Mouse (Mus musculus): Measurements from ENCODE around the gene Rprd1b. TPM values are rescaled to one million over a fixed set of nuclear protein-coding genes. Genes with fewer than 3 reads are reported as not detected.

Rprd1b gene
- polyA plus RNA-seq, 1 experiment from 2014 or later: 36.6 TPM

Other genes with a start within 250 kb of the Rprd1b start
- 5.3 and 6.6 TPM in 2 replicates for gene Vstm2l, start 113.8 kb upstream of the Rprd1b start, polyA plus RNA-seq (2015; fragmentation: Nextera tagmentation; extraction: Ambion mirVana)
- 21.1 and 22.1 TPM in 2 replicates for gene Tti1, start 64 bp upstream of the Rprd1b start, polyA plus RNA-seq (2015; fragmentation: Nextera tagmentation; extraction: Ambion mirVana)
- 5.0 and 7.5 TPM in 2 replicates for gene Tgm2, start 117.9 kb downstream of the Rprd1b start, polyA plus RNA-seq (2015; fragmentation: Nextera tagmentation; extraction: Ambion mirVana)
- gene D630003M21Rik, start 200.7 kb downstream of the Rprd1b start, polyA plus RNA-seq (2015; fragmentation: Nextera tagmentation; extraction: Ambion mirVana): 1.8 and 2.8 TPM in 2 replicates
- gene Bpi, start 229.6 kb downstream of the Rprd1b start, polyA plus RNA-seq (2015; fragmentation: Nextera tagmentation; extraction: Ambion mirVana): not detected in 2 replicates

All from forebrain, embryonic 16.5 days (tissue).